Mouse (Mus musculus): ENCODE results near the gene Stard3nl. TPM values are rescaled to one million over a fixed set of nuclear protein-coding genes. Genes with fewer than 3 reads are reported as not detected.

Stard3nl gene
- 12.0 and 14.1 TPM in 2 replicates for polyA plus RNA-seq (2012; rRNA removed)

GRCm38 (mm10) chr13:19395688-19396354 lies at the start of gene Stard3nl:
TSS of gene Stard3nl (minus strand) at chr13:19395795.

Other genes starting within 250 kb of the Stard3nl start
- 8.8 and 9.6 TPM in 2 replicates for gene Epdr1, start 224.1 kb upstream of the Stard3nl start, polyA plus RNA-seq (2012; rRNA removed)
- 0.76 and 0.87 TPM in 2 replicates for gene Sfrp4, start 227.3 kb upstream of the Stard3nl start, polyA plus RNA-seq (2012; rRNA removed)

Data from liver, embryonic 14 days (tissue).